Mouse (Mus musculus): Measurements from ENCODE around the gene Calml3.

- TF ChIP-seq CTCF (IDR thresholded peaks at IDR 0.05; ENCODE audit: low read depth, low read length), result no peak
- no peak for TF ChIP-seq GATA2 (IDR thresholded peaks at IDR 0.05; ENCODE audit: borderline replicate concordance, low read depth, low read length)
- TF ChIP-seq GATA1 (IDR thresholded peaks at IDR 0.05; ENCODE audit: borderline replicate concordance, low read length), result no peak
- TF ChIP-seq POLR2AphosphoS5 (IDR thresholded peaks at IDR 0.05; ENCODE audit: insufficient replicate concordance, low read depth, low read length), result no peak
Measured at GRCm38 (mm10) chr13:3796649-3797048, 7.5 kb downstream of the Calml3 start.

Data from G1E (cell line).